Mouse (Mus musculus) left cerebral cortex, postnatal 14 days (tissue): ENCODE measurements around the gene Trim39. TPM values are rescaled to one million over a fixed set of nuclear protein-coding genes. Genes with fewer than 3 reads are reported as not detected.

Experiments
- DNase-seq, 2 experiments: peaks; one replicate each; pipeline ENCODE4 v3.0.0; 2021 to 2022; ENCODE audit warnings: low spot score in 2 of 2, mixed read lengths in 1 of 2
- intact Hi-C: fragments of 180-260 bp; cut with DNase I; formaldehyde crosslinking; loops from one replicate; pipeline ENCODE4 v1.15.1; 2025
- long read RNA-seq, 2 experiments: library from polyadenylated mRNA; stranded (forward); transcript quantifications; one replicate each; pipeline ENCODE4 v2.0.0; 2021
- total RNA-seq, 2 experiments: library from RNA; stranded (reverse); gene quantifications; 2 replicates each; pipeline ENCODE4 v1.2.3; 2021

Gene Trim39
- 10 to 100 TPM; 20.0 to 20.2 TPM for total RNA-seq
- long read RNA-seq, experiment 1, transcript Trim39-203 (7 exons, 3,204 nt) = major isoform, 8 of 16 reads
- long read RNA-seq, experiment 1, partial matches to known transcripts = 5 of 16 reads
- long read RNA-seq, experiment 1, other reads (novel, unspliced or antisense) = 1 of 16 reads
- long read RNA-seq, experiment 2, transcript Trim39-203 (7 exons, 3,204 nt) = major isoform, 11 of 21 reads
- long read RNA-seq, experiment 2, partial matches to known transcripts = 4 of 21 reads
- long read RNA-seq, experiment 2, other reads (novel, unspliced or antisense) = 5 of 21 reads

- peak; percentile 75 to 80 for DNase-seq
- intact Hi-C loops = no loop called here
Observed at GRCm38 (mm10) chr17:36271586-36272256, at the start of gene Trim39. Gene Trim39, minus strand, starts transcription at chr17:36272247.

DNA sequence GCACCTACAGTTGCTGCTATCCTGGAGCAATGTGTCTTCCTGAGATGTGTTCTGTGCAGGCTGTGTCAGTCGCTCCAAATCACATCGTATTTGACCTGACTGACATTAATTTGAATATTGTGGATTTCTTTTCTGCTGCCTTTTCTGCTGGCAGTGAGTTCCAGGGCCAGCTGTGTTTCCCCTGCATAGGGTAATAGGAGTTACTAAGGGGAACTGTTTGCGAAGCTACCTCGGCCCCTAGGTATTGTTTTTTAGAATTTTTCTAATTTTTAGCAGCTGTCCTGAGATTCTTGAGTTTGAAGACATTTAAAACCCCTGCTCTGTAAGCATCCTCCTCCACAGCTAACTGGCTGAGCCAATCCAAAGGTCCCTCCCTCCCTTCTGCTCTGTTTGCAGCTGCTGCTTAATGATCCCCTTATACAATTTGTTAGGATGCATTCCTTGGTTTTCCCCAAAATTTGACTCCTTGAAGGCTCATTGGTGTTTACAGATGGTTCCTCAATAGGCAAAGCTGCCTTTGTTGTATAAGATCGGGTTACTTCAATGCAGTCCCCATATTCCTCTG is 43.7 kb upstream of the Trim39 start:
- DNase-seq = peak in 1 of 2 experiments; percentile 19
- intact Hi-C loops = no loop called here

DNA sequence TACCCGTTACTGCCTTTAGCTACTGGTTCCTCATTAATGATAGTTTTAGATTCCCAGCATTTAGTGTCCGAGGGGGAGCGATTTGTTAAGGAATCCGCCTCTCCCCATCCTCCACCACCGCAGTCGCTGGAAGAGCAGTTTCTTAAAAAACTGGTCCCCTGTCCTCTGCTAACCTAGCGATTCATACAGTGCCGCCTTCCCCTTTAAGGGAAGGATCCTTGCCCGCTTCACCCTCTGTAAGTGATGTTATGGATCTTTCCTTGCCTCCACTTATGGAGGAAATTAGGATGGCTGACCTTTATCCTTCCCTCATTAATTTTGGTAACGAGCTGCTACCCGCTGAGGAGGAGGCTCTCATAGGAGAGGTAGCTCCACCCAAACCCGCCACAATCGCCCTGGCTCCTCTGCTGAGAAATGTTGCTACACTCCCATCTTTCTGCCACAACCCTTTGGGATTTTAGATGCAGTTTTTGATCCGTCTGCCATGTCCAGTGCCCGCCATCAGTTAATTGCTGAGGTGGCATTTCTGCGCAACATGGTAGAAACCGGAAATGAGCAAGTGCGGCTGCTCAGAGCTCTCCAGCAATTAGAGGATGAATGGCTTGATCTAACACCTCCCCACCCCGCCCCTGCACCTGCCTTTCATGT is 43.1 kb upstream of the Trim39 start:
- DNase-seq = peak; percentile 74 to 76
- intact Hi-C loops = no loop called here

DNA sequence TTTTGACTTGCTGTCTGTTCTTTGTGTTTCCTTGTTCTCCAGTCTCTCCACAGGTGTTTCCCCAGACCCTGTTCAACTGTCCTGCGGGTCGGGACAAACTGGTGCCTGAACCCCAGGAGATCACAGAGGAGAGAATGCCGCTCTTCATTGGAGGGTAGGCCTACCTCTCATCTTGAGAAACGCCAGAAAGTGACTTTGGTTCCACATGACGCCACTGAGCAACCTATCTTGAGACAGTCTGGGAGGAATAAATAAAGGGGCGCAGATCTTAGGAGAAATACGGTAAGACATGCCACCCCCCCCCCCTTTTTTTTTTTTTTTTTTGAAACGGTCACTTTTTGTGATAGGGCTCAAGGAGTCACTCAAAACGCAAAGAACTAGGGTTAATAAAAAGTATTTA is 42.5 kb upstream of the Trim39 start:
- intact Hi-C loops = no loop called here
- peak; percentile 12 to 36 for DNase-seq

GRCm38 (mm10) chr17:36309293-36309692 is 37.2 kb upstream of the Trim39 start:
- no peak for DNase-seq
- intact Hi-C loops = loop anchor here (2.0 to 5.0 kb wide), 3 partner anchors 48 to 418 kb away; no protein-coding TSS in a partner anchor

- intact Hi-C loops = loop anchor here (2.0 to 5.0 kb wide), 3 partner anchors 48 to 418 kb away; no protein-coding TSS in a partner anchor
- peak; percentile 80 to 88 for DNase-seq
Observed at GRCm38 (mm10) chr17:36308855-36309254, 36.8 kb upstream of the Trim39 start.

GRCm38 (mm10) chr17:36286390-36286789 is 14.3 kb upstream of the Trim39 start, which contains the start of gene H2-M10.2:
Gene H2-M10.2, minus strand, starts transcription at chr17:36286490.
- intact Hi-C loops = no loop called here
- no peak for DNase-seq

DNA sequence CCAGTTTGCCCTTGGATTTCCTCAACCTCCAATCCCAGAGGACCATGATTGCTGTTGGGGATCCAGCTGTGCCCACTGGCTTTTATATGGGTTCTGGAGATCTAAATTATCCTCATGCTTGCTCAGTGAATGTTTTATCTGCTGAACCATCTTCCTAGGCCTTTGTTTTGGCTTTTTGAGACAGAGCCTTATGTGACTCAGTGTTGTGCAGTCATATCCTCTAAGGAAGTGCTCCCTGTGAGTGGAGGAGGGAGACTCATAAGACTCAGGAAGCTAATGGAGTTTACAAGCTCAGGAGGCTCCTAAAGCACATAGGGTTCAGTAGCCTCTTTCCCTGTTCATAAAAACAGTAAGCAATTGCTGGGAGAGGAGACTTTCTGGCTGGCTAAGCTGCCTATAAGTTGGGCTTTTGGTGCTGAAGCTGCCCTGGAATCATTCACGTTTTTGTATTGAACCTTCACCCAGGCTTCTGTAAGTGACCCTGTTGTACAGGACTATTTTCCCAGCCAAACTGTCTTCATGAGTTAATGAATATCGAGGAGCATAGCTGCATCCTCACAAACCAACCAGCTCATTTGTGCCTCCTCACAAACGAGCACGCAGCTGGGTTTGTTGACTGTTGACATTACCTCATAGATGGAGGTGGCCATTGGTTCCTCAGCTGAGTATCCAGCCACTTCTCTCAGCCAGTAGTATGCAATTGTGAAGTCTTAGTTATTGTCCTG is 9.6 kb upstream of the Trim39 start:
- no peak for DNase-seq
- intact Hi-C loops = no loop called here

GRCm38 (mm10) chr17:36274776-36275175 is 2.7 kb upstream of the Trim39 start:
- intact Hi-C loops = no loop called here
- no peak for DNase-seq

DNA sequence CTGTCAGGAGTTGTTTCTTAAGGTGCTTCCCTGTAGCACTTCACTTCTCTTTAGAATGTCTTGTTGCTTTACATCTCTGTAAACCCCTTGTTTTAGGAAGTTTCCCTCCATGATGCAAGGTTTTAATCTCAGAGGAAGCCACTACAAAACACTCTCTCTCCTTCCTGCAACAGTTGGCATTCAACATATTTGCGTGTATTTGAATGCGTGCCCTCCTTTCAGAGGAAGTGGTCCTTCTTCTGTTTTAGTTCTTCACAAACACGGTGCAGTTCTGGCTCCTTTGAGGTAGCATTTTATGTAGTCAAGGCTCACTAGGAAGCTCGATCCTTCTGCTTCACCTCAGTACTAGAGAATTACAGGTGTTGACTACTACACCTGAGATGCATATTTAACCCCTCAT is 1.7 kb upstream of the Trim39 start:
- no peak for DNase-seq
- intact Hi-C loops = no loop called here

DNA sequence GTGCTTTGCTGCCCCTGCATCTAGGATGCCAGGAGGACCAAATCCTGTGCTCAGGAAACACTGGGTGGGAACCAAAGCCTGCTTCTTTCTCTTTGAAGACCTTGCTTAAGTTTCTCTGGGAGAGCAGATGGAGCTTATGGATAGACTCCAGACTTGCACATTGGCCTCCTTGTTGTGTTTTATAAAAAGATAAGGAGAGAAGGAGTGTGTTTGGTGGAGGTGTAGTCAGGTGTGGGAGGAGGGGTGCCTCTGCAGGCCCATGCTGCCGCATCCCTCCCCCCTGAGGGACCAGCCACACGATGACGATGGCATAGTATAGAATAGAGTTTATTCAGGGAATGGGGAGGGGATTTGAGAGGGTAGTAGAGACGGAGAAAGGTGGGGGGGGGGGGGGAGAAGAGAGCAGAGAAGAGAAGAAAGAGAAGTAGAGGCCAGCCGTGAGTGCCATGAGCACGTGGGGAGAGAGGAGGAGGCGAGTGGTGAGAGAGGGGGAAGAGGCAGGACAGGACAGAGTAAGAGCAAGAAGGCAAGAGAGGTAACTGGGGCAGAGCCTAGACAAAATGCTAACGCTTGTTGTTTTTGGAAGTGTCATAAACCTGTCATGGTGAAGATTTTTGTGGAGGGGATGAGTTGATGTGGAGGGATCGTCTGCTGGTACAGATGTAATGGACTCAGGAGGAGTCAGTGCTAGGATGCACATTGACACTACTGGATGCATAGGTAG is 758 bp upstream of the Trim39 start:
- intact Hi-C loops = no loop called here

DNA sequence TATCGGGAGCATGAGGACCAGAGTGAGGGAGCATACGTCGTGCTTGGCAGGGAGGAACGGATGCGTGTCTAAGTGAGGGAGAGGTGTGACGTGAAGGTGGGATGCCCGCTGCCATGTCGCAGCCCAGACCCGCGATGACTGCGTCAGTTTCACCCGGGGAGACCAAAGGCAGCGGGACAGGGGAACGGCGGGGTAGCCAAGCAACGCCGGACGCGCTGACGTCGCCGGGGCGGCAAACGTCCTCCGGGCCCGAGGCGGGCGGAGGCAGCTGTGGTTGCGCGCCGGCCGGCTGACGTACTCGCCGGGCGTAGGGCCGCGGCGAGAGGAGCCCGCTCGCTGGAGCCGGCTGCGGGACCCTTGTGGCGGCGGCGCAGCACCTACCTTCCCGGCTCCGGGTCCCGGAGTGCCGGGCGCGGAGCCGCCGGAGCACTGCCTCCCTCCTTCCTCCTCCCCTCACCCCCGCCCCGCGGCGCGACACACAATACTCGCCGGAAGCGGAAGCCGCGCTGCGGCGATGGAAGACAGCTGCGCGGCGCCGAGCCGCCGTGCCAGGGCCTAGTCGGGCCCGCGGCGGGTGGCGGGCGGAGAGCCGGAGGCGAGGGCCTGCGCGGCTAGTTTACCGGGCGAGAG is 976 bp downstream of the Trim39 start:
- DNase-seq = peak; percentile 85 to 90
- intact Hi-C loops = no loop called here

More for the DNA sequence above, 758 bp upstream of the Trim39 start:
- DNase-seq = no peak

DNA sequence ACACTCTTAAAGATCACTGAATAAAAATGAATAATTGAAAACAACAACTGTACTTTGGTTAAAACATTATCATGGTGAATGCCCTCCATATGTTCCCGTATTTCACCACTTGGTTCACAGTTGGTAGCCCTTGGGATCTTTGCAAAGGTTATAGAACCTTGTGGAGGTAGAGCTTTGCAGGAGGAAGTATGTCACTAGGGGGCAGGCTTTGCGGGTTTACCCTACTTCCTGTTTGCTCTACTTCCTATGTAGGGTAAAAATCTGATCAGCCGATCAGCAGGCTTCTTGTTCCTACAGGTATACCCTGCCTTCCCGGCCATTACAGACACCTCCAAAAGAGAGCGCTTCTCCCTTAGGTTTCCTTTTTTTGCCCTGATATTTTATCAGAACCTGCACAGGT is 6.2 kb downstream of the Trim39 start:
- peak in 1 of 2 experiments; percentile 20 for DNase-seq
- intact Hi-C loops = no loop called here

DNA sequence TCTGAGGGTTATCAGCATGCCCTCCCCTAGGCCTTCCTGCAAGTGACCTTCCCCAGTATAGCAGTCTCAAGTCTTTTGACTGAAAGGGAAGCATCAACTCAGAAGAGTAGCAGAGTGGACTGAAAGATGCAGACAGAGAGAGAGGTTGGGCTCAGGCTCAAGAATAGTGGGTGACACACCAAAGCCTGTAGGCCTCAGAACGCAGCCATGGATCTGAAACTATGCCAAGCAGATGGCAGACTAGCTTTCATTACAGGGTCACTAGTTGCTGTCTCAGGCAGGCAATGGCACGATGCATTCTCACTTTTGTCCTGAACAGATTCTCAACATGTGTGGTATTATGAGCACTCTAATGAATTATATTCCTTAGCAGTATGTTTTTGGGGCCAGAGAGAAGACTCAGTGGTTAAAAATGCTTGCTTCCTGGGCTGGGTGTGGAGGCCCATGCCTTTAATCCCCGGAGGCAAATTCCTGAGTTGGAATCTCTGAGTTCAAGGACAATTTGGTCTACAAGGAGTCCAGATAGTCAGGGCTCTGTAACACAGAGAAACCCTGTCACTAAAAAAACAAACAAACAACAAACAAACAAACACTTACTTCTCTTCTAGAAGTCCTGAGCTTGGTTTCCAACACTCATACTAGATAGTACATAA is 7.6 kb downstream of the Trim39 start:
- no peak for DNase-seq
- intact Hi-C loops = no loop called here

DNA sequence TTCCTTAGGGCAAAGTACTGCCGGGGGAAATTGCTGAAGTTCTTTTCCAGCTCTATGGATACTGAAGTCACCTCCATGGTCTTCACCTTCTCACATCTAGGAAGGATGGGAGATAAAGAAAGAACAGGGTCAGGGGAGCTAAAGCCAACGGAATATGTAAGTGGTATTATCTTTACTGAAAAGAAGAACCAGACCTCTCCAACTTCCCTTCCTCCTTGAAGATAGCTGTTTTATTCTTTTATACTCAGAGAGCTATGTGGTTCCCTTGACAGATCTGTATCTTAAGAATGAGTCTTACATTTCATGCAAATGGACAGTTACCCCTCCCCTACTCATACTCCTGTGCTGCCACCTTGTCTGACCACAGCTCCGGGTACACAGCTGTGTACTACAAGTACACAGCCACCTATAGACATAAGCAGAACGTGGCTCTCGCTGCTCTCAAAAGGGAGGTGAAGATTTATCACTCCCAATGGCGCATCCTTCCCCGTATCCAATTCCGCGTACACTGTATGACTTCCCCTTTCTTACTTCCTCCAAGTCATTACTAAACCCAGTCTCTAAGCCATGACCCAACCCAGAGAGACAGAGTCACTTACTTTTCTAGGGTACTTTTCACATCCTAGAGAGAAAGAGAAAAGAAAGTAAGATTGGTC is 10.4 kb downstream of the Trim39 start:
- intact Hi-C loops = no loop called here
- DNase-seq = no peak

GRCm38 (mm10) chr17:36257969-36258368 is 14.1 kb downstream of the Trim39 start, which contains the start of gene Rpp21:
Gene Rpp21, minus strand, starts transcription at chr17:36258069.
- DNase-seq = no peak
- intact Hi-C loops = loop anchor here (10.0 kb wide), 1 partner anchor 333 kb away; no protein-coding TSS in a partner anchor
